Mouse (Mus musculus): ENCODE results near the gene Hfm1.
A peak's percentile ranks its signal among the peaks of the same experiment; 100 is the strongest.

The Hfm1 gene

GRCm38 (mm10) chr5:106925488-106926368 lies at the start of gene Hfm1:
TSS of gene Hfm1 (minus strand) at chr5:106926321.
- DNase-seq: peak; percentile 76

GRCm38 (mm10) chr5:106973883-106974282 lies 47.8 kb upstream of the Hfm1 start:
- no peak for DNase-seq

GRCm38 (mm10) chr5:106967578-106967977 lies 41.5 kb upstream of the Hfm1 start:
- DNase-seq: no peak

DNA sequence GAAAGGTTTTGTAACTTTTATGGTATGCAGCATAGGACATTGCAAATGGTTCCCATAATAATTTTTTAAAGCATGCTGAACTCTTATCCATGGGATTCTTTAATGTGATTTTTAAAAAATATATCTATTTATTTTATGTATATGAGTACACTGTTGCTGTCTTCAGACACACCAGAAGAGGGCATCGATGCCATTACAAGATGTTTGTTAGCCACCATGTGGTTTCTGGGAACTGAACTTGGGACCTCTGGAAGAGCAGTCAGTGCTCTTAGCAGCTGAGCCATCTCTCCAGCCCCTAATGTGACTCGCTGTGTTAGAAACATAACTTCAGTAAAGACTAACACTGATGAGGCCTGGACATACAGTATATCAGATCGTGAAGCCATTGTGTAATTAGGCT lies 40.3 kb upstream of the Hfm1 start:
- no peak for DNase-seq

DNA sequence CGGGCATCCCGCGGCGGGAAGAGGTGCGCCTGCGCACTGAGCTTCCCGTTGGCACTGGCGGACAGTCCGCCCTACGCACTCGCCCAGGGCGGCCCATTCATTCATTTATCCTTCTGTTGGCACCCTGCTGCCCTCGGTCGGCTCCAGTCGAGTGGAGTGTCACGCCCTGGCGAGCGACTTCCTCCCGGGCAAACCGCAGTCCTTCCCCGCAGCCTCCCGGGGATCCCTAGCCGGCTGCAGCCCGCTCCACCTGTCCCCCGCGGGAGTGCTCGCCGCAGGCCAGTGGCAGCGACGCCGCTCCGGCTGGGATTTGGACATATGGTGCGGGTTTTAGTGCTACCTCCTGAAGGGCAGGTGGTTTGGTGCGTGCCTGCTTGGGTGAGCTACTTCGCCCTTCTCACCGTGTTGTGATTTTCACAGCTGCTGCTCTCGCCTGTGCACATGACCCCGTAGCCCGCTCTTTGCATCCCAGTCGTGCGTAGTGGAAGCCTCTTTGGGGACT lies 38.4 kb upstream of the Hfm1 start:
- DNase-seq: no peak

DNA sequence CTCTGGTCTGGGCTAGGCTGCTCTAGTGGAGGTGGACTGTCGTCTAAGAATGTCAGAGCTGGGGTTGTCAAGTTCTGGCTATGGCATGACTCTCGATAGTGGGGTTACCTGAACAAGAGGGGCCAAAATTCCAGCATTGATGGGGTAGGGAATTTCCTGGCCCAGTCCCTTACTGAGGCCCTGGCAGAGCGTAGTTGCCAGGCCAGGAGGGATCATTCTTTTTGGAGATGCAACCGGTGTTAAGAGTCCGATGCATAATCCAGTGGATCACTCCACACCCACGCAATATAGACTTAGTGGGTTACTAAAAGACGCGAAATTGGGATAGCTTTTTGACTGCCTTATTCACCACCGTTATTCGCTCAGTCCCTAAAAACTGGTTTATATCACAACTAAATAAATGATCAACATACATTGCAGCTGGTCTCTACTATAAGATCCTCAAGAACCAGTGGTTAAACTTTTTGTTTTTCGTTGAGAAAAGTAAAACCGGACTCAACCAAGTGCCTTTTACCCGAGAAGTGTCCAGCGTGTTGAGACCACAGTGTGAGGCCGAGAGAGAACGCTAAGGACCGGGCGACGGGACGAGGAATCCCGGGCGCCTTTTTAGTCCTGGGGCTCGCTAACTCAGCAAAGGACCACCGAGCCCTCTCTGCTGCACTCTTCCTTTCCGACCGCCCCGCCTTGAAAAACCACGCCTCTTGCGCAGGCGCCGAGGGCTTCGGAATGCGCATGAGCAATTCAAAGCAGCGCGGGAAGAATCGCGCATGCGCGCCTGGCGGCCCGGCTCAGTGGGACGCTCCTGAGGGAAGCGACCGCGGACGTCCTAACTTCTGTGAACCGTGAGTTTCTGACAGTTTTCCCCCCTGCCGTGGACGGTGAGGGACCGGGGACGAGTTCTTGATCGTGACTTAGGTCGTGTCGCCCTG lies 37.7 kb upstream of the Hfm1 start, which contains the start of gene Cdc7:
TSS of gene Cdc7 (plus strand) at position 739 of the 929 bp plus-strand sequence.
- peak; percentile 97 for DNase-seq

- no peak for DNase-seq
Measured at GRCm38 (mm10) chr5:106960451-106960850, 34.3 kb upstream of the Hfm1 start.

- DNase-seq: no peak
Measured at GRCm38 (mm10) chr5:106959031-106959430, 32.9 kb upstream of the Hfm1 start.

GRCm38 (mm10) chr5:106956467-106956866 lies 30.3 kb upstream of the Hfm1 start:
- no peak for DNase-seq

- no peak for DNase-seq
Measured at GRCm38 (mm10) chr5:106948683-106949082, 22.6 kb upstream of the Hfm1 start.

- no peak for DNase-seq
Measured at GRCm38 (mm10) chr5:106946342-106946741, 20.2 kb upstream of the Hfm1 start.

DNA sequence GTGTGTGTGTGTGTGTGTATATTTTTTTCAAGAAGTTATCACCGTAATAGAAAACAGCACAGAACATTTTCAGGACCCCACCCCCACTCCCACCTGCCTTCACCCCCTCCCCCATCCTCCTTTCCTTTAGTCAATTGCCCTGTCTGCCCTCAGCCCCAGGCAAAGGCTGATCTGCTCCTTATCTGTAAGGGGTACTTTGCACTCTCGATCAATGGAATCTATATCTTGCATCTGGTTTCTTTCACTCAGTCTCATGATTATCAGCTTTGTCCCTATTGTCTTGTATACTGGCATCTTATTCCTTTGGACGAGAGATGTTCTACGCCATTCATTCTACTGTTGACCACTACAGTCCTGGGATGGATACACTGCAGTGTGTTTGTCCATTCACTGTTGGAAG lies 1.9 kb upstream of the Hfm1 start:
- DNase-seq: no peak

DNA sequence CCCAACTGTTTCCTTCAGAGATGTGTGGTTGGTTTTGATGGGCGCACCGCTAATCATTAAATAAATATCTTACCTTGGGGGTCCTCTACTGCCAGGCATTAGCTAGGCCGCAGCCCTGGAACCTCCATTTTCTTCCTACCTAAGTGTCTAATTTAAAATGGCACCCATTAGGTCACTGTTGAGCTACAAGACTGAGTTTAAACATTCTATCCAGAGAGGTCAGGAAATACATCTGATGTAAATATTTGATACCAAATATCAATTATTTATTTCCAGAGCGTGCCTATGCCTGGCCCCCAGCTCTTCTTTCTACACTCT lies 207 bp upstream of the Hfm1 start:
- DNase-seq: no peak

DNA sequence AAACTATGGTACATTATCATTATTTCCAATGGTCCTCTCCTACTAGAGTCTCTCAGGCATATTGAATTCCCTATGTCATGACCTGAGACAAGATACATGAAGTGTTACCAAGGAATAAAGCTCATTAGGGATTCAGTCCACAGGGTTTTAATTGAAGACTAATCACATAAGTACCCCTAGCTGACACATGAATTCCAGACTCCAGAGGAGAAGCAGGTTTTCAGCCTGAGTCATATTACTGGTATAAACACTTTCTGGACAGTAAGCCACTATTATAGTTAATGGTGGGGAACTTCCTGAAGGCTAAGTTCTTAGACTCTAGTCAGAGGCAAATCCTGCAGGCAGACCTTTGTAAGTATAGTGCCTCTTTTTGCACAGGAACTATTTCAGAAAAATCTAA lies 6.8 kb downstream of the Hfm1 start:
- no peak for DNase-seq

- DNase-seq: no peak
Measured at GRCm38 (mm10) chr5:106896879-106897278, 29.2 kb downstream of the Hfm1 start.

GRCm38 (mm10) chr5:106891773-106892172 lies 34.3 kb downstream of the Hfm1 start:
- peak; percentile 50 for DNase-seq

DNA sequence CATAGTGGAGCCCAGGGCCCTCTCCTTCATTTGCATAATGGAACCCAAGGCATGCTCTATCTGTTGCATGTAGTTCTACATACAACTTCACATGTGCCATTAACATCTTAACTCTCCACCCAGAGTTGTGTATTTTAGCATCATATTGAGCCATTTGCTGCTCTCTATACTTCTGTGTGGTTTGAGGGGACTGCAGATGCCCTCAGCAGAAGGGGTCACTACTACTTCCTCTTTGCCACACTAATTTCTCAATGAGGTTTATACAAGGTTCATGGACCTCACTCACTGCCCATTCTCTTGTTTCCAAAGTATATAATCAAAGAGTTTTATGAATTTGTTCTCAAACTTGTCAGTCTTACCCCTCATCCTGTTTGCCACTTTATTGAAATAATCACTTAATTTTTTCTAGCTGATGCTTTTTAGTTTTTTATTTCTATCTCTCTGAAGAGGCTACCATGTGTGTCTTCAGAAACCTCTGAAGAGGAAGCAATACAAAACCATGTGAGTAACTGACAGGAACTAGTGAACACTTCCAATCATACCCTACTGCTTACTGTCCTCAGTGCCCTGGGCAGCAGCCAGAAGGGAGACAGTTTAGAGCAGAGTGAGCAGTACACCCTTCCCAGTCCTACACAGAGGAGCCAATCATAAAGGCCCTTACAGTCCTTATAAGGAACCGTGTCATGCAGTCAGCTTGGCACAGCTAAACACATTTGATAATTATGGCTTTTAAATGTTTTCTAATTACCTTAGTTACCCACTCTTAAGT lies 38.6 kb downstream of the Hfm1 start:
- no peak for DNase-seq

- no peak for DNase-seq
Measured at GRCm38 (mm10) chr5:106885517-106885916, 40.6 kb downstream of the Hfm1 start.

DNA sequence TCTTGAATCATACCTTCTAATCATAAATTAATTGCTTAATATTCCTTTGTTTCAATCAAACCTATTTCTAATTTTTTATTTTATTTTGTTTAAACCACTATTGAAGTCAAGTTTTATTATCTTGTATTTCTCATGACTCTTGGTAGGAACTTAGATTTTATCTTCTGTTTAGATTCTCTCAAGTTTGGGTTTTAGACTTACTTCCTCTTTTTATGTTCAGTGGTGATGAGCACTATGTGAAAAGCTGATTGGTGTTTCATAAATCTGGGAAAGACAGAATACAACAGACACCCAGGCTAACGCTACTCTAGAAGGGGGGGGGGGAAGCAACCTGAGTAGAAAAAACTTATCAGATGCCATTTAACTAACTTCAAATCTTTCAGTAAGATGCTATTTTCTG lies 49.7 kb downstream of the Hfm1 start:
- no peak for DNase-seq

GRCm38 (mm10) chr5:106860415-106860814 lies 65.7 kb downstream of the Hfm1 start:
- DNase-seq: peak; percentile 88

- DNase-seq: no peak
Measured at GRCm38 (mm10) chr5:106853284-106853683, 72.8 kb downstream of the Hfm1 start.

DNA sequence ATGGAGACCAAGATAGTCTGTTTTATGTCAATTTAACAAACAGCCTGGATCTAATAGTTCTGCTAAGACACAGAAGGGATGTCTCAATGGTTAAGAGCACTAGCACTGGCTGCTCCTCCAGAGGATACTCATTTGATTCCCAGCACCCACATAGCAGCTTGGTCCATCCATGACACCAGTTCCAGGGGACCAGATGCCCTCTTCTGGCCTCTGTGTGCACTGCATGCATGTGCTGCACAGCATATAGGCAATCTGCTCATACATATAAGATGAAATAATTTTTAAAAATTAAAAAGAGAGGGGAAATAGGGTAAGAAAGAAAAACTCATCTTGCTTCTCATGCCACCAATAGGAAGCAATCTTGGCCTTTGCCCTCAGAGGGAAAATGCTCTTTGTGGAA lies 79.1 kb downstream of the Hfm1 start:
- peak; percentile 46 for DNase-seq

DNA sequence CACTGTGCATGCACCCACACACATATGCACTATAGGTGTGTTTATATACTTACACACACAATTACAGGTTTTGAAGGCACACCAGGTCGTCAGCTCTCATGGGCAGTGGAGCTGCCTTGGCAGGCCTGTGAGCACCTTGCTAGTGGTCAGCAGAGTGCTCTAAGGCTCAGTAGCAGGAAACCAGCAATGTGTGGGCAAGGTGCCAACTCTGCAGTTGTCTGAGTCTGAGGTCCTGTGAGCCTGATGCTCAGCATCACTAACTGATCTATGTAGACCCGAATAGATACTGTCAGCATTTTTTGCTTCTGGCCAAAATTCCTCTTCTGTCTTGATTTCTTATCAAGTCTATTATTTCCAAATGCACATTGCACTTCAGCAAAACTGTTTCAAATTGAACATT lies 82.2 kb downstream of the Hfm1 start:
- DNase-seq: no peak

Data from thymus, postnatal 4 days (tissue).